Mouse (Mus musculus) adipocyte (in vitro differentiated cells): ENCODE measurements around the gene Gzmk.
"Not testable (repeated sequence)": the region's sequence is repeated elsewhere in the genome, so short reads cannot be mapped to it uniquely, and the experiment has no call there.

Experiments used
- DNase-seq: peaks from one replicate; pipeline ENCODE4 v3.0.0-alpha.2; 2016; ENCODE audit warnings: low spot score

The Gzmk gene

DNA sequence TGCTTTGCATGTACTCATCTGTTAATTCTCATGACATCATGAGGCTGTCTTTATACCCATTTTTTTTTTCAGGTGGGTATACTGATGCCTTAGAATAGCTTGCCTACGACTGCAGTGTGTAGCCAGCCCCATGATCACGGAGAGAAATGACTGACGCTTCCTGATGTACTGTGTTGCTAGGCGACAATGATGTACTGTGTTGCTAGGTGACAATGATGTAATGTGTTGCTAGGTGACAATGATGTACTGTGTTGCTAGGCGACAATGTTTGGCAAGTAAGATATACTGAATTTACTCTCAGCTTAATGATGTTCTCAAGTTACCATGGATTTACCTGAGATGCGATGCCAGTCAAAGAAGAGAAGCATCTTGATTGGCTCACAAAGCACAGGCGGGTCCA is at the start of gene Gzmk:
Gene Gzmk, minus strand, starts transcription at position 98 of the 400 bp plus-strand sequence.
- DNase-seq, result no peak

- no peak for DNase-seq
Observed at GRCm38 (mm10) chr13:113271189-113271588, 45.5 kb upstream of the Gzmk start.

- DNase-seq, result peak; percentile 92
Observed at GRCm38 (mm10) chr13:113269777-113270776, 44.4 kb upstream of the Gzmk start.

DNA sequence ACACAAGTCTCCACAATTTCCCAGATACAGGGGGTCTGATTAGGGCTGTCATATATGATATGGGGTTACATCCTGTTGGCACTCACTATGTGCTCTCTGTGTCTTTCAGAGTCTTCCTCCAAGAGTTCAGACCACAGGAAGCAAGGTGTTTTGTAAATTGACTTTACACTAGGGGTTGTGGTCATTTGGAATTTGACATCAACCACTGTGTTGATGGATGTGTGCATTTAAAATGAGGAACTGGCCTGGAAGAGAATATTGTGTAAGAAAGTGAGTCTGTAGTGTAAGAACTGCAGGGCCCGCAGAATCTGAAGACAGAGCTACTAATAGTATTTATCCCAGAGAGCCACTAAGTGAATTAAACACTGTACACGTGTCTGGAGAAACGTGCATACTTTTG is 41.5 kb upstream of the Gzmk start:
- no peak for DNase-seq

- DNase-seq, result peak; percentile 83
Observed at GRCm38 (mm10) chr13:113266495-113266951, 40.8 kb upstream of the Gzmk start.

DNA sequence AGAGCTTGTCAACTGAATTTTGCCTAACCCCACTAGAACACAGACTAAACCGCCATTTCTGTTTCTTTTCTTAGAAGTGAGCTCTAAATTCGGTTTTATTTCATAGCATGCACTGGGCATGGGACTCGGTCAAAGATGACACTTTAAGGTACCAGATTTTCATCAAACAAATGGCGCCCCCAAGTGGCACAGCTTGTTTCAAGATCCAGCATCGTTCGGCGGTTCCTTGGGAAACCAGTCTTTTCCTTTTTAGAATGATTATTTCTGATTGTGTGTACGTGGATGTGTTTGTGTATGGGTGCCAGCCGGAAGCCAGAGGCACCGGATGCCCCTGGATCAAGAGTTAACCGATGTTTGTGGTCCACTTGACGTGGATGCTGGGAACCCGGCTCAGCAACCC is 39.5 kb upstream of the Gzmk start:
- peak; percentile 69 for DNase-seq

- DNase-seq, result no peak
Observed at GRCm38 (mm10) chr13:113262822-113263221, 37.1 kb upstream of the Gzmk start.

DNA sequence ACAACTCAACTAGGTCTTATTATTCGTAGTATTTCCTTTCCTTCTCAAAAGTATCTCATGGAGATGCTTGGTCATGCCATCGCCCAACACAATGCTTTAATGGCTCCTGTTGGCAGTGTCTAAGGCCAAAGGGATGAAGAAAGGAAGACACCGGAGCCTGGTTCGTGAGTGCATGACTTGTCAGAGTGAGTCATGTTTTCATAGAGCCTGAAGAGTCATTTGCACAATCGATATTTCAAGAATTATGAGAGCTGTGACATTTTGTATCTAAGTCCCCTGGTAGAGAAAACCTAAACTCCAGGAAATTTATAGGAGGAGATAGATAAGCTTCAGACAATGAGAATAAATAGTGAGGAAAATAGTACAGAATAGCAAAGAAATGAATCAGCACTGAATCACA is 33.5 kb upstream of the Gzmk start:
- DNase-seq, result no peak

DNA sequence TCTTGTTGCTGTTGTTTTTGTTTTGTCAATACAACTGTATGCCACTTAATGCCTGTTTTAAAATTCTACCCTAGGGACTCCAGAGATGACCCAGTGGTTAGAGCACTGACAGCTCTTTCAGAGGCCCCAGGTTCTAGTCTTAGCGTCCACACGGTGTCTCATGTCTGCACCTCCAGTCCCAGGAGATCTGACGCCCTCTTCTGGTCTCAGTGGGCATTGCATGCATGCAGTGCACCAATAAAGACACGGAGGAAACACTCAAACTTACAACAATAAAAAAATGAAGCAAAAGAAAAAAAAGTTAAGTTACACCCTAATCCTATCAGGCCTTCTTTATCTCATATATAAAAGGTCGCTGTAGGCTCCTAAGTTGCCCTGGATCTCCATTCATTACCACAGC is 31.5 kb upstream of the Gzmk start:
- no peak for DNase-seq

DNA sequence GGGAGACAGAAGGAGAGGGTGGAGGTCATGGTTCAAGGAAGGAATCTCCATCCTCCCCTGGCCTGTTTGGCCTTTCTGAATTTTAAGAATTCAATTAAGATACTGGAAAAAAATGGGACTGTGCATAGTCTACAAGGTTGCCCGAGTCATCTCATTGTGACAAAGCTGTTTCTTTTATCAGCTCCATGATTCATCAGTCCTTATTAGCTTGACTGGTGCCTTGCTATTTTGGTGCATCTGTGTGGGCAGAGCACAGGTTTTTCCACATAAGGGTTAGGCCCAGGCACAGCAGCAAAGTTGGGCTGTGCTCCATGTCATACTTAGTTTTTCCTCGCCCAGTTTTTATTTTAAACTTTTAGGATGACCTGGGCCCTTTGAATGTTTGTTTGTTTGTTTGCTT is 31.1 kb upstream of the Gzmk start:
- DNase-seq, result no peak

DNA sequence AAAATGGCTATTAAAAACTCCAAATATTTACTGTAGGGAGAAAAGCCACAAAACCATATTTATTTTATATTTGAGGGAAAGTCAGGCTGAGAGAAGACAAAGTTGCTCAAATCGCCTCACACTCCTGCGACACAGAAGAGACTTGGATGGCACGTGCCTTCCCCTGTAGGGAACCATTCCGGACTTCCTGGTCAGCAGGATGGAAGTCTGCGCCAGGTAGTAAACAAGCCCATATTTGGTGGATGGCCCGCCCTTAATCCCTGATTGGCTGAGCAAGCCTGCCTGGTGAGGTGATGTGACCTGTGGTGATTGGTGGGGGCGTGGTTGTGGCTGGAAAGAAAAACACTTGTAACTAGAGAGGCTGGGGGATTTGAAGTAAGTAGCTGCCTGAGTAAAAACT is 26.9 kb upstream of the Gzmk start:
- not testable (repeated sequence) for DNase-seq

DNA sequence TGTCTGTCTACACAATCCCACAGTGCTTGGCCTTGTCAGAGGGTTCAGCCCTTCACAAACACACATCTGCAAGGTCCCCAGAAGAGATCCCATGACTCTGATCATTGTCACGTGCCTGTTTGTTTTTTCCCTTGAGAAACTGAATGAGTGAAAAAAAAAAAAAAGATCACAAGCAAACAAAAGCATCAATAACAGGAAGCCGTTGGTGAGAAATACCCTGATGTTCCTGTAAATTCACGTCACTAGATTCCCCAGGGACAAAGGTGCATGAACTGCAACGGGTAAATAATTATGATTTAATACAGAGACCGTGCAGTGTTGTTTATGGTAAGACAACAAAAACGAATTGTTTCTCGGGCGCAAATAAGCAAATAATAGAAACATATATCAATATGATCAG is 19.3 kb upstream of the Gzmk start:
- DNase-seq, result no peak

GRCm38 (mm10) chr13:113242129-113242528 is 16.4 kb upstream of the Gzmk start:
- no peak for DNase-seq

DNA sequence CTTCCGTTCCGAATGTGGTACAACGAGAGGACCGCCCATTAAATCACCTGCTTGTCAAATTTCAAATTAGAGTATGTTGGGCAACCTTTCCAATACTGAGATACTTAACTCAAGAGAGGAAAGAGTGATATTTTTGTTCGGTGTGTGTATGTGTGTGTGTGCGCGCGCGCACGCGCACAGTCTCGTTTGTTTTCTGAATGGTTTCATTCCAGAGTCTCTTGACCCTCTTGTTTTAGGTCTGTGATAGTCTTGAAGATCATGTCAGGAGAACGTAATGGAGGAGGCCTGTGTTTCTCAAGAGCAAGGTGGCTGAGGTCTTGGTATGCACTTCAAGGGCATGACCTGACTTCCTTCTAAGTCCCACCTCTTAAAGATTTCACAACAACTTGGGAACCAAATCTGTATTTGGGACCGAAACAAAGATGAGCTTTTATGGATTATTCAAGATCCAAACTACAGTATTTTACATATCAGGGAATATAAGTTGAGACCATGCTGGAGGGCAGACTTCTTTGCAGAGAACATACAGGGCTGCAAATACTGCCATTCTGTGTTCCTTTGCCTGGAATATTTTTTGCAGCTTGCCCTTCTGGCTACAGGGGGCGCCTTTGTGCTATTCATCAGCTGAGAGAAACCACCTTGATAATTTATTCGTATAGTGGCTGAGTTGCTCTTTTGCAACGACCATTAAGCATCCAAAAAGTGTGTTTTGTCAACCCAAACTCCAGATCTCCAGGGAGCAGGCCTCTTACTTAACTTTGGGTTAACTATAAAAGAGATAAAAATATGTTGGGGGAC is 2.2 kb upstream of the Gzmk start:
- DNase-seq, result peak; percentile 6

- peak; percentile 21 for DNase-seq
Observed at GRCm38 (mm10) chr13:113227076-113227475, 1.4 kb upstream of the Gzmk start.

DNA sequence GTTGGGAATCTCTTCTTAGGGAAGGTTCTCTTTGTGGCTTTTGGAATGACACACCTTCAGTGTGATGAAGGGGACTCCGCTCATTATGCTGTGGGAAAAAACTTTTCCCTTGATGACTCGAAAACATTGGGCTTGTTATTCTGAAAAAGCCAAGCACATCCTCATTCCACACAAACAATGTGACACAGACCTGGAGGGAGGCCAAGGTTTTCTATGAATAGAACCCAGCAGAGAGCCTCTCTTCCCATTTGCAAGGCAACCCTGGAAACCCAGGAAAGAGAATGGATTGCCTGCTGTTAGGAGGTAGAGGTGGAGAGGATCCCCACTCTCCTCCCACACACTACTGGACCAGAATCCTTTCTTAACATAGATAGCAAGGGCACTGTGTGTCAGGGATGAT is 1.6 kb downstream of the Gzmk start:
- DNase-seq, result peak; percentile 78

DNA sequence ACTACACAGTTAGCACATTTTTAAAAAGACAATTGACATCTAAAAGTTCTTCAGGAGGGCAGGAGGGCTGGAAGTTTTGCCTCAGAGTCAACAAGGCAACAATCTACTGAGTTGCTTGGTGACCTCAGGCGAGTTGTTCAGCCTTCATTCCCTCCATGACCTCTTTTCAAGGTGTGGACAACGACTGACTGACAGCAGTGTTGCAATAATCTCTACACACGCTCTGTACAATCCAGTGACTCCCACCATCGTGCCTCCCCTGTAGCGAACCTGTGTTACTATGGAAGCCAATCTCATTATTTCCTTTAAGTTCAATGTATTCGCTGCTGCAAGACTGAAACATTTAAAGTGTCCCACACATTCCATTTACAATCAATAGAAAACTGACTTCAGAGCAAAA is 3.9 kb downstream of the Gzmk start:
- no peak for DNase-seq

DNA sequence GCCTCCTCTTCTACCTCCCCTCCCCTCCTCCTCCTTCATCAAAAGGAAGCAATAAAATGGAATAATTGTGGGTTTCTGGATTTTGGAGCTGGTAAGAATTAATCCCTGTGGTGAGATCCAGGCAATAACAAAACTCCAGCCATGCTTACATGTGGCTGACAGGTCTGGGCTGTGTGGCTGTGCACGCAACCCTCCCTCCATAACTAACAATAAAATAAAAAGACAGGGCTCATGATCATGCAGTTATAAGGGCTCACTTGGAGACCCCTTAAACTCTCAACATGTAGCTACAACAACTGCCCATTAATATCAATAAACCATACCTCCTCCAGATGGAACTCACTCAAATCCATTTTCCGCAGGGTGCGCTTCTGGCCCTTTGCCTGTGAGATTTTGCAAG is 11.8 kb downstream of the Gzmk start:
- DNase-seq, result no peak

GRCm38 (mm10) chr13:113212401-113212800 is 13.3 kb downstream of the Gzmk start:
- DNase-seq, result no peak

DNA sequence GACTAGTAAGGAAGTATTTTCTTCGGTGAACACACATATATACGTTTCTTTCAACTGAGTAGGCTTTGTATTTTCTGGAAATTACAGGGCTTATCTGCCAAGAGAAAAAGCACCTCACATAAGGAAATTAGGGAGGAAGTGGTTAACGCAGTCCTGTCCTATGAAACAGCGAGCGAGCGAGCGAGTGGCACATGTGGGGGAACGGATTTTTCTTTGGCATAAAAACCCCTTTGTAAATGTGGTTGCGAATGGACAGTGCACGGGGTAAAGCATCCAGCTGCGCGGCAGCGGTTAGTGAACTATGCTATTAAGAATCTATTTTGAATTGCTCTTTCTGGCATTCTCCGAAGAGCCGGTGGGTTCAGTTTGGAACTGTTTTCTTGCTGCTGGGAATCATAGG is 14.4 kb downstream of the Gzmk start:
- DNase-seq, result no peak

GRCm38 (mm10) chr13:113209624-113210023 is 16.1 kb downstream of the Gzmk start, which contains the start of gene Esm1:
TSS of gene Esm1 (plus strand) at chr13:113209659.
- DNase-seq, result no peak

DNA sequence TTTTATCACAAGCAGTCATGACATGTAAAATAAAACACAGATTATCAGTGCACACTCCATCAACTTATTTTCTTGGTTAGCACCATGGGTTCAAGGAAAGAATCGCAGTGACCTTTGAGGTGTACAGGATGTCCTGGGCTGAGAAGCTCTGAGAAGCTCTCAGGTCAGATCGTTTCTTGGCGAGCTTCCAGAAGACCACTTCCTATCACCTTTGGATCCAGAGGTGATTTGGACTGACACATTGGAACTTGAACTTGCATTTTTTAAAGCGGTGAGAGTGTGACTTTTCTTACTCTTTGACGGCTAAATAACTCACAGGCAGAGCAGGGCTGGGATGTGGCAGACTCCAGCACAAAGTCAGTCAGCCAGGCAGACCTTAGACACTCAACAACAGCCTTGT is 20.4 kb downstream of the Gzmk start:
- no peak for DNase-seq

GRCm38 (mm10) chr13:113203146-113203545 is 22.6 kb downstream of the Gzmk start:
- no peak for DNase-seq
